Mouse (Mus musculus): ENCODE measurements around the gene Efl1. TPM values are rescaled to one million over a fixed set of nuclear protein-coding genes. Genes with fewer than 3 reads are reported as not detected.

The Efl1 gene
- total and polyA plus RNA-seq, 3 experiments = 19.5 to 27.4 (median 21.0) TPM

DNA sequence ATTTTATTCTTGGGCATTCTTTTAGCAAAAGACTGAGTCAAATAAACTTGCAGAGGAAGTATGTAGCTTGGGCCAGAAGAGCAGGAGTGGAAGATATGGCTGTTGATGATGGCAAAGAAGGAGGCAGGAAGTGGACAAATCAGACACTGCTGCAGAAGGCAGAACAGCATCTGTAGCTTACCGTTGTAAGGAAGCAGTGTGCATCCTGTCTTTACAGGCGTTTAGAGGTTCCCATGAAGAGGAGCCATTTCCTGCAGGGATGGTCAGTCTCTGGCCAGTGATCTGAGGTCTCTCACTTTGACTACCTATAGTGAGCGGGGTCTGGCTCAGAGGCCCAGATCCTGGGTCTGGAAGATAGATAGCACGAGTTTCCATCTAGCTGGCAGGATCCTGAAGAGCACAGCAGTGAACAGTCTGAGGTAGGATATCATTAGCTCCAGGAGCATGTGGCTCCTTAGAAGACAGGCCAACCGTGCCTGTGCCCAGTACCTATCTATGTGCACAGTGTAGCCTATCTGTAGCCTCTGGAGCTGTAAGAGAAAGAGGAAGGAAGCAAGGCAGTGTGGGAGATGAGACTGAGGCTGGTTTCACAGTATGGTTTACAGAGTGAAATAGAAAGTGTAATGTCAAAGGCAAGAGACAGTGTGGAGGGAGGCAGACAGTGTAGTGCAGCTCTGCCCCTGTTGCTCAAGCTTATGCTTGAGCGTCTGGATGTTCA, 42.8 kb downstream of the Efl1 start:
- Histone ChIP-seq H3K9ac (ENCODE audit: insufficient read depth, low read depth) (no peak overlapping the region), H3K4me3 (replicated peaks in 1 of 3; ENCODE audit: low read depth in 2 of 3, low read length in 2 of 3, poor library complexity in 1 of 3) (no peak overlapping the region), H3K79me2 (replicated peaks; ENCODE audit: control insufficient read depth, extremely low read depth, insufficient read depth, poor library complexity, severe bottlenecking) (no peaks in the 10 kb centered on the region), H3K9me3 (replicated peaks; ENCODE audit: low read length) (no peaks in the 10 kb centered on the region), H3K4me1 (ENCODE audit: control insufficient read depth in 1 of 2, insufficient read depth in 2 of 2) (peaks cover 6 to 30% of the 10 kb centered on the region in 2 experiments; a peak in 3 of 4 replicates), H3K27me3 (replicated peaks) (no peaks in the 10 kb centered on the region), H3K27ac (ENCODE audit: insufficient read depth, low read depth) (no peak overlapping the region), H3K4me2 (ENCODE audit: insufficient read depth, low read depth, poor library complexity, severe bottlenecking) (no peak overlapping the region), H3K36me3 (replicated peaks in 1 of 2; ENCODE audit: control insufficient read depth in 1 of 2, insufficient read depth in 1 of 2, low read length in 1 of 2) (peaks cover 62 to 92% of the 10 kb centered on the region in 2 experiments)
- in situ Hi-C loops (cut with MboI; ENCODE audit: low pct_ligation_motif_present, low pct_unique_long_range_greater_than_20kb, low sequenced_read_pairs) = no loop called here
- DNase-seq (ENCODE audit: extremely low read depth) = peak; percentile 27
- TF ChIP-seq BHLHE40 (IDR thresholded peaks at IDR 0.05; ENCODE audit: low read depth, low read length) (no peak), MYC (IDR thresholded peaks at IDR 0.05; ENCODE audit: low read depth, low read length) (no peak), MXI1 (IDR thresholded peaks at IDR 0.05; ENCODE audit: low read depth, low read length) (no peak), E2F4 (IDR thresholded peaks at IDR 0.05; ENCODE audit: insufficient replicate concordance, low read depth, low read length) (no peak)
- dilution Hi-C loops (cut with MboI; ENCODE audit: extremely low pct_ligation_motif_present, extremely low pct_unique_long_range_greater_than_20kb, low sequenced_read_pairs) = no loop called here

DNA sequence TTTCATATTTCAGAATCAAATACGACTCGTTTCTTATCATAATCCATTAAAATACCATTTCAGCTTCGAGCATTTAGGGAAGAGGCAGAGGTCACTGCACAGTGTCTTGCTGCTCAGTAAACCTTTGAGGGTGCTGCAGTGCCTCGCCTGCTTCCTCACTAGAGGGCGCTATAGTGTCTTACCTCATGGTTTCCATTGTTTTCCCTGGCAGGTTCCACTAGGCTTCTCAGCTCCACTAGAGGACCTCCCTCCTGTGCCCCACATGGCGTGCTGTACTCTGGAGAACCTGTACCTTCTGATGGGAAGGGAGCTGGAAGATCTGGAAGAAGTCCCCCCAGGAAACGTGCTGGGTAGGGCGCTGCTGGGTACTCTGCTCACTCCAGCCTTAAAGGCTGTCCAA, 49.3 kb downstream of the Efl1 start:
- 0 out of 2 replicates have a peak, but pooled peaks have one; percentile 30 for TF ChIP-seq MYC (IDR thresholded peaks at IDR 0.05; ENCODE audit: low read depth, low read length)
- TF ChIP-seq CTCF (conservative IDR thresholded peaks at IDR 0.05 in 1 of 2, IDR thresholded peaks at IDR 0.05 in 1 of 2; ENCODE audit: low read depth in 2 of 2, low read length in 2 of 2) = peak; percentile 53 to 66; a peak in 3 of 4 replicates
- TF ChIP-seq MXI1 (IDR thresholded peaks at IDR 0.05; ENCODE audit: low read depth, low read length) = no peak
- peak; percentile 37; the same call in 1 of the 2 replicates for TF ChIP-seq SMC3 (IDR thresholded peaks at IDR 0.05; ENCODE audit: low read depth, low read length)
- H3K9me3 ChIP-seq (replicated peaks; ENCODE audit: low read length) = no peaks in the 10 kb centered on the region
- H3K36me3 ChIP-seq (replicated peaks in 1 of 2; ENCODE audit: control insufficient read depth in 1 of 2, insufficient read depth in 1 of 2, low read length in 1 of 2) = peaks cover 49 to 81% of the 10 kb centered on the region in 2 experiments
- H3K9ac ChIP-seq (ENCODE audit: insufficient read depth, low read depth) = no peak overlapping the region
- no peaks in the 10 kb centered on the region for H3K4me1 ChIP-seq (ENCODE audit: control insufficient read depth in 1 of 2, insufficient read depth in 2 of 2)
- no peaks in the 10 kb centered on the region for H3K79me2 ChIP-seq (replicated peaks; ENCODE audit: control insufficient read depth, extremely low read depth, insufficient read depth, poor library complexity, severe bottlenecking)
- DNase-seq (ENCODE audit: extremely low read depth) = peak; percentile 43
- dilution Hi-C loops (cut with MboI; ENCODE audit: extremely low pct_ligation_motif_present, extremely low pct_unique_long_range_greater_than_20kb, low sequenced_read_pairs) (no loop called here), in situ Hi-C loops (cut with MboI; ENCODE audit: low pct_ligation_motif_present, low pct_unique_long_range_greater_than_20kb, low sequenced_read_pairs) (no loop called here)
- H3K4me3 ChIP-seq (replicated peaks in 1 of 3; ENCODE audit: low read depth in 2 of 3, low read length in 2 of 3, poor library complexity in 1 of 3) = no peak overlapping the region
- H3K27me3 ChIP-seq (replicated peaks) = no peaks in the 10 kb centered on the region
- no peak overlapping the region for H3K27ac ChIP-seq (ENCODE audit: insufficient read depth, low read depth)
- H3K4me2 ChIP-seq (ENCODE audit: insufficient read depth, low read depth, poor library complexity, severe bottlenecking) = no peak overlapping the region

DNA sequence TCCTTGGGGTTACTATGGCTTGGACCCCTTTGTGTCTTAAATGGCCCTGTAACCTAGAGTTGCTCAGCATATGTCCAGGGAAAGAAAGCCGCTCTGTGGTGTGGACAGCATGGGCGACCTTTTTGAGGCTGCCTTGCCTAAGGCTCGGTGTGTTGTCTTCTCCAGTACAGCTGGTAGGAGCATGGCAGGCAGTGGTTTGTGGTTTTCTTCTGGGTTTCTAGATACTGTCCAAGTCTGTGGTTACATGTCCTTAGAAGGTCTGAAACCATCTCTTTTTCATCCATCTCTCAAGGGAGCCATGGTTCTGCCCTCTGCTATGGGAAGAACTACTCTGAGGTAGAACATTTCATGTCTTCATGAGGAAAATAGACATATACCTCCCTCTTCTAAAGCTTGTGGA, 50.6 kb downstream of the Efl1 start:
- Histone ChIP-seq H3K79me2 (replicated peaks; ENCODE audit: control insufficient read depth, extremely low read depth, insufficient read depth, poor library complexity, severe bottlenecking) (no peaks in the 10 kb centered on the region), H3K4me2 (ENCODE audit: insufficient read depth, low read depth, poor library complexity, severe bottlenecking) (no peak overlapping the region), H3K9ac (ENCODE audit: insufficient read depth, low read depth) (no peak overlapping the region), H3K27me3 (replicated peaks) (no peaks in the 10 kb centered on the region), H3K4me3 (replicated peaks in 1 of 3; ENCODE audit: low read depth in 2 of 3, low read length in 2 of 3, poor library complexity in 1 of 3) (no peak overlapping the region), H3K9me3 (replicated peaks; ENCODE audit: low read length) (no peaks in the 10 kb centered on the region), H3K4me1 (ENCODE audit: control insufficient read depth in 1 of 2, insufficient read depth in 2 of 2) (no peaks in the 10 kb centered on the region), H3K27ac (ENCODE audit: insufficient read depth, low read depth) (no peak overlapping the region), H3K36me3 (replicated peaks in 1 of 2; ENCODE audit: control insufficient read depth in 1 of 2, insufficient read depth in 1 of 2, low read length in 1 of 2) (peaks cover 38 to 77% of the 10 kb centered on the region in 2 experiments)
- dilution Hi-C loops (cut with MboI; ENCODE audit: extremely low pct_ligation_motif_present, extremely low pct_unique_long_range_greater_than_20kb, low sequenced_read_pairs) (no loop called here), in situ Hi-C loops (cut with MboI; ENCODE audit: low pct_ligation_motif_present, low pct_unique_long_range_greater_than_20kb, low sequenced_read_pairs) (no loop called here)
- no peak for DNase-seq (ENCODE audit: extremely low read depth)
- TF ChIP-seq USF1 (IDR thresholded peaks at IDR 0.05; ENCODE audit: low read depth, low read length) (no peak), GABPA (IDR thresholded peaks at IDR 0.05; ENCODE audit: insufficient replicate concordance, low read depth, low read length) (no peak), CTCF (conservative IDR thresholded peaks at IDR 0.05 in 1 of 2, IDR thresholded peaks at IDR 0.05 in 1 of 2; ENCODE audit: low read depth in 2 of 2, low read length in 2 of 2) (no peak), MEF2A (IDR thresholded peaks at IDR 0.05; ENCODE audit: borderline replicate concordance, low read depth, low read length) (no peak), MYC (IDR thresholded peaks at IDR 0.05; ENCODE audit: low read depth, low read length) (no peak), POLR2A (IDR thresholded peaks at IDR 0.05; ENCODE audit: low read depth, low read length) (no peak), E2F4 (IDR thresholded peaks at IDR 0.05; ENCODE audit: insufficient replicate concordance, low read depth, low read length) (no peak), MAFK (IDR thresholded peaks at IDR 0.05; ENCODE audit: insufficient replicate concordance, low read length) (no peak), TCF12 (IDR thresholded peaks at IDR 0.05; ENCODE audit: low read depth, low read length) (no peak), KAT2A (IDR thresholded peaks at IDR 0.05; ENCODE audit: insufficient replicate concordance, low read length) (no peak), USF2 (conservative IDR thresholded peaks at IDR 0.05; ENCODE audit: low read depth, low read length) (no peak), NRF1 (IDR thresholded peaks at IDR 0.05; ENCODE audit: low read depth, low read length) (no peak), RCOR1 (conservative IDR thresholded peaks at IDR 0.05; ENCODE audit: low read depth, low read length) (no peak), POLR2AphosphoS2 (IDR thresholded peaks at IDR 0.05; ENCODE audit: low read depth, low read length) (no peak), ZC3H11A (IDR thresholded peaks at IDR 0.05; ENCODE audit: low read depth, low read length) (no peak), MAX (IDR thresholded peaks at IDR 0.05; ENCODE audit: low read length) (no peak), ZNF384 (IDR thresholded peaks at IDR 0.05; ENCODE audit: low read depth, low read length) (no peak), ELF1 (IDR thresholded peaks at IDR 0.05; ENCODE audit: low read depth, low read length) (no peak), MAZ (IDR thresholded peaks at IDR 0.05; ENCODE audit: low read depth, low read length) (no peak)
